Mouse (Mus musculus) liver, embryonic 14 days (tissue): ENCODE measurements around the gene Prkar1a. TPM values are rescaled to one million over a fixed set of nuclear protein-coding genes. Genes with fewer than 3 reads are reported as not detected.

Experiments
- polyA plus RNA-seq: library from polyadenylated mRNA; depleted of rRNA; stranded (reverse); fragments of >200 nt; gene quantifications from 2 replicates; pipeline ENCODE4 v1.2.3, GENCODE M21; 2012; rRNA removed

Gene Prkar1a
- polyA plus RNA-seq = 43.5 and 48.6 TPM in 2 replicates

DNA sequence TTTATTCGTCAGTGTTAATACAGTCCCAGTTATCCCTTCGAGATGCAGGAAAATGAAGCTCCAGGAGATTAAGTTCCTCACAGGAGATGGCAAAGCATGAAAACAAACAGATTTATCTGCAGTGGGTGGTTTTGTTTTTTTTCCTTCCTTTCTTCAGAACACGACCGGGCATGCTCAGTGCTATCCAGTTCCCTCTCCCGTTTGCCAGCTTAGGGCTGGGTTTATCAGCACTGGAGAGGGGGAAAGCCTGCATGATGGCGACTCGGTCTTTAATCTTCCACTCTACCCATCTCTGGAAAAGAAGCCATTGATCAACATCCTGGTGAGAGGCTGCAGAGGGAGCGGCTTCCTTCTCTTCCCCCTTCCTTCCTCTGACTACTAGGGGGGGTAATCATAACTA lies at the start of gene Prkar1a:
TSS of gene Prkar1a (plus strand) at position 200 of the 400 bp plus-strand sequence.

DNA sequence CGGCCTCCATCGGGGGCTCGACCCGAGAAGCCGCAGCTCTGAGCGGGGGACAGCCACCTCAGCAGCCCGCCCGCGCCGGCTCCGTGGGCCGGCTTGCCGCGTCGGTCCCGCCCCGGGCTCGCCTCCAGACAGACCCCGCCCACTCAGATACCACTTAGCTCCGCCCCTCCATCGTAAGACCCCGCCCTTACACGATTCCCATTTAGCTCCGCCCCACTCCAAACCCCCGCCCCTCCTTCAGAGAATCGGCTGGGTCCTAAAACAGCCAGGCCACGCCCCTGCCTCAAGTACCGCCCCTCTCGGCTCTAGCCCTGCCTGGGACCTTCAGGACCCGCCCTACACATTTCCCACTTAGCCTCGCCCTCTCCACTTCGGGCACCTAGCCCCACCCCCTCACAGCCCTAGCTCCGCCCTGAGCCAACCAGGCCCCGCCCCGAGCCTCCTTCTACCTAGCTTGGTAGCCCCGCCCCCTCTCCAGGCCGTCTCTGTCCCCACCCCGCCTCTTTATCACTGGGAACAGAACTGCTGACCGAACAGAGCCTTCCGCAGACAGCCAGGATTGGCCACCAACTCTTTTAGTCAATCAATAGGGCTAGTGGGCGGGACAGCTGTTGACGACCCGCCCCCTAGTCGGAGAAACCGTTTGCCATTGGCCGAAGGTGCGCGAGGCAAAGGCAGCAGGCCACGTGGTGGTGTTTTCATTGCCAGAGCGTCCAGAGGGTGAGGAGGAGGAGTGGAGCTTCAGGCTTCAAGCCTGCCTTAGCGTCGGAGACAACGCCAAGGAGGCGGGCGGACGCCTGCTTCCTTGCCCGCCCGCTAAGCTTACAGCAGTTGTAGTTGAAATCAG lies 37.7 kb upstream of the Prkar1a start, which contains the start of gene Wipi1:
TSS of gene Wipi1 (minus strand) at position 665 of the 847 bp plus-strand sequence.

Other genes starting within 250 kb of the Prkar1a start
- gene 9930022D16Rik, start 235.5 kb upstream of the Prkar1a start, polyA plus RNA-seq = not detected in 2 replicates
- 13.3 and 13.7 TPM in 2 replicates for gene Amz2, start 223.5 kb upstream of the Prkar1a start, polyA plus RNA-seq
- gene Arsg, start 176.0 kb upstream of the Prkar1a start, polyA plus RNA-seq = 2.1 and 2.7 TPM in 2 replicates
- gene Slc16a6, start 175.8 kb upstream of the Prkar1a start, polyA plus RNA-seq = 5.3 and 9.4 TPM in 2 replicates
- gene Wipi1, start 37.4 kb upstream of the Prkar1a start, polyA plus RNA-seq = 12.8 TPM in 2 replicates
- gene Fam20a, start 72.9 kb downstream of the Prkar1a start, polyA plus RNA-seq = 2.0 and 2.8 TPM in 2 replicates
- 0.06 TPM in 1 of 2 replicates, not detected in the other for gene 1700012B07Rik, start 178.6 kb downstream of the Prkar1a start, polyA plus RNA-seq